Comparison of ENCODE assay signal across 8 mouse cellular contexts in the genomic region with DNA sequence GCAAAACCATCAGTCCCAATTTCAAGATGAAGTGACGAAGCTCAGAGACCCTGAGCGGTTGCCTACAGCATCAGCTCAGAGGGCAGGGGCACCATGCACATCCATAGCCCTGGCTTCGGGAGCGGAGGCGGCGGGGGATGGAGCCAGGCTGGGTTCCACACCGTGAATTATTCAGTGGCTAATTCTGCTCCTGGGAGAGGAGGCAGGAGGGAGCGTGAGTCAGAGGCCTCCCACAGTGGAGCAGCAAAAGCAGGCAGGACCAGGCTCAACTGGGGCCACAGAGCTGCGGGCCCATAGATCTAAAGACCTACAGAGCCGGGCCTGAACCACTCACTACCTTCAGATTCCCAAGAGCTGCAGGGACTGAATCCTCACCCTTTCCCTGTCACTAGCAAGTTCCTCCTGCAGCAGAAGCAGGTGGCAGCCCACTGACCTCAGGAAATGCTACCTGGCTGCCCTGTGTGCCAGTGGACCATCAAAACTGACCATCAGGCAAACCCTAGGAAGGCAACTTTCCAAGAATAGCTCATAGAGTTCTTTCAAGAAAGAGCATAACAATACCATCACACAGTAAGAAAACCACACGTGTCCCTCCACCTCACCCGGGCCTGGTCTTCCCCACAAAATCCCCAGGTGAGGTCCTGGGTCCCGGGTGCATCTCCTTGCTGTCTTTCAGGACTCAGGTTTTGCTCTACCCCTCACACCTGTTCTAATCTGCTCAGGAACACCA. TPM values are rescaled to one million over a fixed set of nuclear protein-coding genes. Genes with fewer than 3 reads are reported as not detected.
A peak's percentile ranks its signal among the peaks of the same experiment; 100 is the strongest.
DNase-seq lines count a peak whose midpoint lies in the region; ATAC-seq and TF ChIP-seq lines count a peak whose summit lies in the region.

No protein-coding gene starts in this region.

- 0 out of 2 replicates have a peak, but pooled peaks cover 5% of the 10 kb centered on the region for H3K36me3 ChIP-seq in heart, postnatal 0 days (replicated peaks; ENCODE audit: control insufficient read depth, insufficient read depth, low read length)
- H3K36me3 ChIP-seq in intestine, embryonic 14.5 days (ENCODE audit: control insufficient read depth, insufficient read depth, low read length), result peaks cover 16% of the 10 kb centered on the region; the same call in 1 of the 2 replicates
- no peaks in the 10 kb centered on the region; the same call in 1 of the 2 replicates for H3K36me3 ChIP-seq in midbrain, embryonic 16.5 days (ENCODE audit: control insufficient read depth, insufficient read depth, low read length)

- H3K27me3 ChIP-seq in heart, postnatal 0 days (ENCODE audit: control insufficient read depth, insufficient read depth, low read length), result no peaks in the 10 kb centered on the region
- no peaks in the 10 kb centered on the region for H3K27me3 ChIP-seq in intestine, embryonic 14.5 days (replicated peaks; ENCODE audit: control insufficient read depth, insufficient read depth, low read length)
- H3K27me3 ChIP-seq in midbrain, embryonic 16.5 days (ENCODE audit: control insufficient read depth, insufficient read depth, low read depth, low read length), result no peaks in the 10 kb centered on the region

- TF ChIP-seq EP300 in heart, postnatal 0 days (IDR thresholded peaks at IDR 0.05; ENCODE audit: low read depth), result no peak

- no peak for ATAC-seq in heart, postnatal 0 days (ENCODE audit: insufficient read depth, low read depth)
- no peak for ATAC-seq in intestine, embryonic 14.5 days (replicated peaks; ENCODE audit: low FRiP score, low TSS enrichment, low read depth)
- ATAC-seq in midbrain, embryonic 16.5 days, result no peak

- no peaks in the 10 kb centered on the region for H3K9me3 ChIP-seq in heart, postnatal 0 days (replicated peaks; ENCODE audit: control insufficient read depth, low read length)
- H3K9me3 ChIP-seq in intestine, embryonic 14.5 days (ENCODE audit: control insufficient read depth, low read length), result no peaks in the 10 kb centered on the region
- no peaks in the 10 kb centered on the region for H3K9me3 ChIP-seq in midbrain, embryonic 16.5 days (replicated peaks; ENCODE audit: control insufficient read depth, low read length, poor library complexity, severe bottlenecking)

- TF ChIP-seq CTCF in heart, postnatal 0 days (IDR thresholded peaks at IDR 0.05; ENCODE audit: low read depth), result no peak

- peaks cover 37% of the 10 kb centered on the region for H3K4me1 ChIP-seq in heart, postnatal 0 days (ENCODE audit: control insufficient read depth, insufficient read depth)
- peaks cover 40% of the 10 kb centered on the region for H3K4me1 ChIP-seq in intestine, embryonic 14.5 days (replicated peaks; ENCODE audit: control insufficient read depth, insufficient read depth, low read length)
- H3K4me1 ChIP-seq in midbrain, embryonic 16.5 days (ENCODE audit: control insufficient read depth, insufficient read depth, low read length), result peaks cover 46% of the 10 kb centered on the region

- peak overlapping the region; percentile 99 for H3K4me3 ChIP-seq in heart, postnatal 0 days (ENCODE audit: low read depth, low read length)
- peak overlapping the region; percentile 69 for H3K4me3 ChIP-seq in intestine, embryonic 14.5 days (ENCODE audit: low read depth, low read length)
- peak overlapping the region; percentile 90 for H3K4me3 ChIP-seq in midbrain, embryonic 16.5 days (ENCODE audit: low read depth, low read length)

- intact Hi-C loops in heart, postnatal 25 days (cut with DNase I), result no loop called here

- peak overlapping the region; percentile 98 for H3K9ac ChIP-seq in heart, postnatal 0 days (replicated peaks; ENCODE audit: low read depth, low read length)
- H3K9ac ChIP-seq in intestine, embryonic 14.5 days (ENCODE audit: low read length), result peak overlapping the region; percentile 92
- peak overlapping the region; percentile 100 for H3K9ac ChIP-seq in midbrain, embryonic 16.5 days (ENCODE audit: low read depth, low read length)

- no peak overlapping the region; the same call in 1 of the 2 replicates for H3K27ac ChIP-seq in heart, postnatal 0 days (ENCODE audit: low read depth)
- 0 out of 2 replicates have a peak overlapping the region, but pooled peaks have one; percentile 87 for H3K27ac ChIP-seq in intestine, embryonic 14.5 days (ENCODE audit: low read depth)
- H3K27ac ChIP-seq in midbrain, embryonic 16.5 days (ENCODE audit: low read length), result peak overlapping the region; percentile 95

- H3K4me2 ChIP-seq in heart, postnatal 0 days (ENCODE audit: low read depth, low read length), result peak overlapping the region; percentile 98
- H3K4me2 ChIP-seq in intestine, embryonic 14.5 days (ENCODE audit: low read length), result peak overlapping the region; percentile 93
- peak overlapping the region; percentile 98 for H3K4me2 ChIP-seq in midbrain, embryonic 16.5 days (ENCODE audit: low read length)

- no peak for DNase-seq in heart, postnatal 0 days (ENCODE audit: low spot score)
- DNase-seq in heart, postnatal 25 days (ENCODE audit: low spot score), result no peak
- peak; percentile 45 for DNase-seq in MN1 (ENCODE audit: low spot score)
- peak; percentile 60 for DNase-seq in cerebellum, adult 9-10 months
- DNase-seq in intestine, embryonic 14.5 days (ENCODE audit: low spot score), result no peak
- DNase-seq in urinary bladder, postnatal 14 days (ENCODE audit: low spot score), result no peak
- DNase-seq in thymus, postnatal 10 days (ENCODE audit: low spot score in 2 of 2), result no peak

- whole genome bisulfite sequencing in heart, postnatal 0 days, result 57% methylated on average over 13 of the region's 13 CpGs
- WGBS in intestine, embryonic 14.5 days, result 56% methylated on average over 13 of the region's 13 CpGs
- WGBS in midbrain, embryonic 16.5 days, result 17% methylated on average over 13 of the region's 13 CpGs

RNA-seq across cellular contexts. Expression of a gene that starts 1.6 kb away (rescaled TPM):
- 53.2 and 55.2 TPM in 2 replicates for total RNA-seq in heart, postnatal 0 days (2014; rRNA removed; ENCODE audit: low replicate concordance)
- polyA plus RNA-seq in heart, postnatal 0 days (2015; fragmentation: Nextera tagmentation; extraction: Ambion mirVana), result 8.5 and 8.9 TPM in 2 replicates
- 10 to 100 TPM; 15.6 to 18.6 TPM for total RNA-seq in heart, postnatal 25 days (2021)
- polyA plus RNA-seq in intestine, embryonic 14.5 days (2014; fragmentation: Nextera tagmentation; extraction: Ambion mirVana), result 39.5 and 44.8 TPM in 2 replicates
- polyA plus RNA-seq in midbrain, embryonic 16.5 days (2015; fragmentation: Nextera tagmentation; extraction: Ambion mirVana), result 56.0 and 61.5 TPM in 2 replicates

RNA-seq across cellular contexts. Expression of a gene that starts 40.1 kb away (rescaled TPM):
- total RNA-seq in heart, postnatal 0 days (2014; rRNA removed; ENCODE audit: low replicate concordance), result 8.2 and 22.3 TPM in 2 replicates
- 4.1 and 4.4 TPM in 2 replicates for polyA plus RNA-seq in heart, postnatal 0 days (2015; fragmentation: Nextera tagmentation; extraction: Ambion mirVana)
- 10 to 100 TPM in 1 of 2 experiments, 1 to 10 TPM in 1; 7.3 to 10.8 TPM for total RNA-seq in heart, postnatal 25 days (2021)
- 12.6 and 15.4 TPM in 2 replicates for polyA plus RNA-seq in intestine, embryonic 14.5 days (2014; fragmentation: Nextera tagmentation; extraction: Ambion mirVana)
- polyA plus RNA-seq in midbrain, embryonic 16.5 days (2015; fragmentation: Nextera tagmentation; extraction: Ambion mirVana), result 18.4 and 23.1 TPM in 2 replicates

RNA-seq across cellular contexts. Expression of a gene that starts 55.0 kb away (rescaled TPM):
- 3.8 and 9.6 TPM in 2 replicates for total RNA-seq in heart, postnatal 0 days (2014; rRNA removed; ENCODE audit: low replicate concordance)
- polyA plus RNA-seq in heart, postnatal 0 days (2015; fragmentation: Nextera tagmentation; extraction: Ambion mirVana), result 4.8 and 5.1 TPM in 2 replicates
- 1 to 10 TPM; 4.5 to 7.5 TPM for total RNA-seq in heart, postnatal 25 days (2021)
- polyA plus RNA-seq in intestine, embryonic 14.5 days (2014; fragmentation: Nextera tagmentation; extraction: Ambion mirVana), result 23.6 and 24.1 TPM in 2 replicates
- polyA plus RNA-seq in midbrain, embryonic 16.5 days (2015; fragmentation: Nextera tagmentation; extraction: Ambion mirVana), result 30.5 and 31.5 TPM in 2 replicates

RNA-seq across cellular contexts. Expression of a gene that starts 57.6 kb away (rescaled TPM):
- total RNA-seq in heart, postnatal 0 days (2014; rRNA removed; ENCODE audit: low replicate concordance), result 19.3 and 25.0 TPM in 2 replicates
- 9.5 and 10.6 TPM in 2 replicates for polyA plus RNA-seq in heart, postnatal 0 days (2015; fragmentation: Nextera tagmentation; extraction: Ambion mirVana)
- 1 to 10 TPM; 7.2 to 8.4 TPM for total RNA-seq in heart, postnatal 25 days (2021)
- polyA plus RNA-seq in intestine, embryonic 14.5 days (2014; fragmentation: Nextera tagmentation; extraction: Ambion mirVana), result 15.9 and 16.5 TPM in 2 replicates
- 21.8 and 24.8 TPM in 2 replicates for polyA plus RNA-seq in midbrain, embryonic 16.5 days (2015; fragmentation: Nextera tagmentation; extraction: Ambion mirVana)

Comparison
In these comparisons a context has a peak if more than half of its experiments do, and no peak if none do; other contexts are left out.
1. DNase-seq: peak in MN1 (single experiment) and cerebellum, adult 9-10 months (single experiment); none in heart, postnatal 0 days (single experiment), heart, postnatal 25 days (single experiment), intestine, embryonic 14.5 days (single experiment), urinary bladder, postnatal 14 days (single experiment) and thymus, postnatal 10 days (0 of 2).
2. Peak in every context shown above with its lines, with median percentiles within 50 percentile points of each other: H3K4me2 ChIP-seq, H3K4me3 ChIP-seq and H3K9ac ChIP-seq.